Mouse (Mus musculus): ENCODE measurements around the gene Gtf2a2. TPM values are rescaled to one million over a fixed set of nuclear protein-coding genes. Genes with fewer than 3 reads are reported as not detected.

Gene Gtf2a2
- total and polyA plus RNA-seq, 3 experiments, result 23.3 to 54.7 (median 53.7) TPM

DNA sequence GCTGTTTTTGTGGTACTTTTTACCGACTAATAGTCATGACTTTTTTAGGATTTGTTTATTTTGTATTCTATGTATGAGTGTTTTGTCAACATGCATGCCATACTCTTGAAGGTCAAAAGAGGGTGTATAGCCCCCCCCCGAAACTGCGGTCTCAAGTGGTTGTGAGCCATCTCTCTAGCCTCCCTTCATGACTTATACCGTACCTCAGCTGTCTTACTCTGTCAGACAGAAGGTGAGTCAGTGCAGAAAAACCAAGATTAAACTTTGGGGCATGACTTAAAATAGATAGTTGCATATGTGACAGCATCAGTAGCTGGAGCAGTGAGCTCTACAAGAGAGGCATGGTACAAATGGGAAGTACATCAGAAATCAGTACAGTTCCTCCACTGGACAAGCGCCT lies 17.8 kb upstream of the Gtf2a2 start:
- H3K4me3 ChIP-seq, result no peak overlapping the region
- TF ChIP-seq POLR2A (IDR thresholded peaks at IDR 0.05; ENCODE audit: insufficient read depth, low read depth, low read length) (no peak), CTCF (IDR thresholded peaks at IDR 0.05) (no peak), EP300 (IDR thresholded peaks at IDR 0.05; ENCODE audit: insufficient read depth, low read depth, low read length) (no peak)
- H3K36me3 ChIP-seq (ENCODE audit: control insufficient read depth, insufficient read depth, low read length), result peaks cover 42% of the 10 kb centered on the region
- no peak overlapping the region for H3K27ac ChIP-seq
- DNase-seq, result no peak
- peaks cover 7% of the 10 kb centered on the region for H3K79me2 ChIP-seq (replicated peaks; ENCODE audit: control insufficient read depth, insufficient read depth, low read length)
- H3K4me1 ChIP-seq (ENCODE audit: control insufficient read depth, insufficient read depth, low read length), result peaks cover 19% of the 10 kb centered on the region
- peak overlapping the region; percentile 29; the same call in 1 of the 2 replicates for H3K9ac ChIP-seq (ENCODE audit: low read depth, low read length)
- intact Hi-C loops (cut with DNase I), result no loop called here
- WGBS, result 78% methylated on average over 5 of the region's 5 CpGs
- no peaks in the 10 kb centered on the region for H3K27me3 ChIP-seq (ENCODE audit: control insufficient read depth, insufficient read depth, low read length)

- Histone ChIP-seq H3K9ac (ENCODE audit: low read depth, low read length) (no peak overlapping the region), H3K36me3 (ENCODE audit: control insufficient read depth, insufficient read depth, low read length) (peaks cover 21% of the 10 kb centered on the region), H3K79me2 (replicated peaks; ENCODE audit: control insufficient read depth, insufficient read depth, low read length) (peaks cover 10% of the 10 kb centered on the region), H3K4me1 (ENCODE audit: control insufficient read depth, insufficient read depth, low read length) (peaks cover 6% of the 10 kb centered on the region), H3K27ac (no peak overlapping the region), H3K4me3 (no peak overlapping the region), H3K27me3 (ENCODE audit: control insufficient read depth, insufficient read depth, low read length) (no peaks in the 10 kb centered on the region)
- WGBS, result 79% methylated on average over 1 of the region's 1 CpGs
- DNase-seq, result no peak
- TF ChIP-seq CTCF (IDR thresholded peaks at IDR 0.05) (peak; percentile 58), EP300 (IDR thresholded peaks at IDR 0.05; ENCODE audit: insufficient read depth, low read depth, low read length) (no peak)
- intact Hi-C loops (cut with DNase I), result no loop called here
Observed at GRCm38 (mm10) chr9:69999318-69999717, 13.0 kb upstream of the Gtf2a2 start.

GRCm38 (mm10) chr9:70003516-70003915 lies 8.8 kb upstream of the Gtf2a2 start:
- Histone ChIP-seq H3K27me3 (ENCODE audit: control insufficient read depth, insufficient read depth, low read length) (no peaks in the 10 kb centered on the region), H3K79me2 (replicated peaks; ENCODE audit: control insufficient read depth, insufficient read depth, low read length) (peaks cover 3% of the 10 kb centered on the region; the same call in 1 of the 2 replicates), H3K4me1 (ENCODE audit: control insufficient read depth, insufficient read depth, low read length) (no peaks in the 10 kb centered on the region), H3K36me3 (ENCODE audit: control insufficient read depth, insufficient read depth, low read length) (peaks cover 17% of the 10 kb centered on the region), H3K9ac (ENCODE audit: low read depth, low read length) (no peak overlapping the region), H3K27ac (no peak overlapping the region), H3K4me3 (no peak overlapping the region)
- WGBS, result 84% methylated on average over 10 of the region's 10 CpGs
- no peak for DNase-seq
- intact Hi-C loops (cut with DNase I), result no loop called here
- TF ChIP-seq EP300 (IDR thresholded peaks at IDR 0.05; ENCODE audit: insufficient read depth, low read depth, low read length) (no peak), POLR2A (IDR thresholded peaks at IDR 0.05; ENCODE audit: insufficient read depth, low read depth, low read length) (no peak), CTCF (IDR thresholded peaks at IDR 0.05) (no peak)

DNA sequence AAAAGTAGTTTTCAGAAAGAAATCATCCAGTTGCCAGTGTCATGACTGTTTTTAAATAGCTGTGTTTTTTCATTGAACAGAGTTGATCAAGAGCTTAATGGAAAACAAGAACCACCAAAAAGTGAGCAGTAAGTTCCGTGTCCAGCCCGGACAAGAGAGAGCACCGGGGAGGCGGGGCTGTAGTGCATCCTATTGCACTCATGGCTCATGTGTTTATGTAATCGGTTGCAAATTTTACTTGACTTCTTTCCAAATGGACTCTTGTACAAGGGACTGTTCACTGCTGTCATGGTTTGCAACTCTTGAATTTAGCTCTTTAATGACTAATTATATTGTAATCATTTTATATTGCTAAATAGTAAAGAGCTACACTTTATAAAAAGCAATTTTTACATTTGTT lies 5.4 kb upstream of the Gtf2a2 start:
- H3K4me3 ChIP-seq, result no peak overlapping the region
- no peaks in the 10 kb centered on the region for H3K27me3 ChIP-seq (ENCODE audit: control insufficient read depth, insufficient read depth, low read length)
- intact Hi-C loops (cut with DNase I), result no loop called here
- TF ChIP-seq EP300 (IDR thresholded peaks at IDR 0.05; ENCODE audit: insufficient read depth, low read depth, low read length) (no peak), CTCF (IDR thresholded peaks at IDR 0.05) (no peak), POLR2A (IDR thresholded peaks at IDR 0.05; ENCODE audit: insufficient read depth, low read depth, low read length) (no peak)
- H3K79me2 ChIP-seq (replicated peaks; ENCODE audit: control insufficient read depth, insufficient read depth, low read length), result peaks cover 3% of the 10 kb centered on the region; the same call in 1 of the 2 replicates
- peaks cover 15% of the 10 kb centered on the region for H3K36me3 ChIP-seq (ENCODE audit: control insufficient read depth, insufficient read depth, low read length)
- WGBS, result 64% methylated on average over 5 of the region's 5 CpGs
- H3K4me1 ChIP-seq (ENCODE audit: control insufficient read depth, insufficient read depth, low read length), result peaks cover under 1% of the 10 kb centered on the region; the same call in 1 of the 2 replicates
- no peak overlapping the region for H3K27ac ChIP-seq
- no peak for DNase-seq
- no peak overlapping the region for H3K9ac ChIP-seq (ENCODE audit: low read depth, low read length)

DNA sequence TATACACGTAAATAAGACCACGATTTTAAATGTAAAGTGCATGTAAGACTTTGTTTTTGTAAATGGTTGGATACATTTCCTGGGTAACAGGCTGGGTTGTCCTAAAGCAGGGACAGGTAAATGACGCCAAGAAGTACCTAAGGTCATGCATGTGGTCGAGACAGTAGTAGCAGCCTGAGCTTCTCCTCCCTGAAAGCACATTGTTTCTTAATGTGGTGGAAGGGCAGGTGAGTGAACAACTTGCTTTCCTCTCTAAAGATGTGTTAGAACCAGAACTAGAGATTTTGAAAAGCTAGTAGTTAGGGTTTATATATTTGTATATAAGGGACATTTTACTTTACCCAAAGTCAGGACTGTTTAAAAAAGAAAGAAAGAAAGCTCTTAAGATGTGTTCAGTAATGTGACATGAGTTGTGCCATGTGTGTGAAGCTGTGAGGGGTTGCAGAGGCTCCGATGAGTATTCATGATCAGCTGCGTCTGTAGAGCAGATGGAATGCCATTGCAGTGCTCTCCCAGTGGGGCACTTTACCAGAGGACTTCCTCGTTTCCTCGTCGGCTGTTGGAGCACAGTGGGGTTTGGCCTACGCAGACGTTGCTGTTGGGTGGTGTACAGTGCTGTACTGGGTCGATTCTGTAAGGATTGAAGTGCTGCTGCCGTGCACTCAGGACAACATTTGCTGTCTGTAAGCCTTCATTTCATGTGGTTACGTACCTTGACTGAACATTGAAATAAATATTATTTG lies 4.7 kb upstream of the Gtf2a2 start:
- Histone ChIP-seq H3K79me2 (replicated peaks; ENCODE audit: control insufficient read depth, insufficient read depth, low read length) (peaks cover 3% of the 10 kb centered on the region; the same call in 1 of the 2 replicates), H3K36me3 (ENCODE audit: control insufficient read depth, insufficient read depth, low read length) (peaks cover 15% of the 10 kb centered on the region), H3K27me3 (ENCODE audit: control insufficient read depth, insufficient read depth, low read length) (no peaks in the 10 kb centered on the region), H3K27ac (no peak overlapping the region), H3K9ac (ENCODE audit: low read depth, low read length) (no peak overlapping the region), H3K4me3 (no peak overlapping the region), H3K4me1 (ENCODE audit: control insufficient read depth, insufficient read depth, low read length) (peaks cover 1% of the 10 kb centered on the region; the same call in 1 of the 2 replicates)
- TF ChIP-seq POLR2A (IDR thresholded peaks at IDR 0.05; ENCODE audit: insufficient read depth, low read depth, low read length) (no peak), EP300 (IDR thresholded peaks at IDR 0.05; ENCODE audit: insufficient read depth, low read depth, low read length) (no peak), CTCF (IDR thresholded peaks at IDR 0.05) (no peak)
- no peak for DNase-seq
- WGBS, result 80% methylated on average over 14 of the region's 14 CpGs
- intact Hi-C loops (cut with DNase I), result no loop called here

DNA sequence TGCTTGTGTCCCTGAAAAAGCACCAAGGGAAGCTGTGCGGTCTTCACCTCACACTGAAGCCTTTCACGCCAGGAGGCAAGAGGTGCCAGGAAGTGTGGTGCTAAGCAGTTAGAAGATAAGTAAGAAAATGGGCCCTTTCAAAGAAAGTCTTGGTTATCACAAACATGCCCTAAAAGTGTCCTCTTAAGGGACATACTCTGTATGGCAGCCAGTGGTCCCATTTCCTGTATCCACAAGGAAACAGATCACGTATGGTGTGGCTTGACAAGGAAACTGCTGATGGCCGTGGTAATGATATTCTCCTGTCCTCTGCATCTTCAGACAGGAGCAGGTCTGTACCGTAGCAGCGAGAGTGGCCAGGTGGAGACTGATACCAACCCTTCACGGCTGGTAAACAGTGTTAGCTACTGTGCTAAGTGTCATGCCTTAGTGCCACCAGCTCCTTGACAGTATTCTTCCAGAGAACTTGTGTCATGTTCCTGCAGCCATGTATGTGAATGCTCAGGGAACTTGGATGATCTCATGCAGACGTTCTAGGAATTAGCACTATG lies 2.5 kb upstream of the Gtf2a2 start:
- H3K79me2 ChIP-seq (replicated peaks; ENCODE audit: control insufficient read depth, insufficient read depth, low read length), result peaks cover 4% of the 10 kb centered on the region
- H3K4me1 ChIP-seq (ENCODE audit: control insufficient read depth, insufficient read depth, low read length), result peaks cover 5% of the 10 kb centered on the region
- peaks cover 21% of the 10 kb centered on the region for H3K36me3 ChIP-seq (ENCODE audit: control insufficient read depth, insufficient read depth, low read length)
- H3K9ac ChIP-seq (ENCODE audit: low read depth, low read length), result no peak overlapping the region
- H3K27ac ChIP-seq, result no peak overlapping the region
- no peaks in the 10 kb centered on the region for H3K27me3 ChIP-seq (ENCODE audit: control insufficient read depth, insufficient read depth, low read length)
- intact Hi-C loops (cut with DNase I), result loop anchor here (2.0 kb wide), 1 partner anchor 17 kb away; no protein-coding TSS in a partner anchor
- H3K4me3 ChIP-seq, result no peak overlapping the region
- 57% methylated on average over 8 of the region's 8 CpGs for WGBS
- no peak for DNase-seq
- TF ChIP-seq EP300 (IDR thresholded peaks at IDR 0.05; ENCODE audit: insufficient read depth, low read depth, low read length) (no peak), CTCF (IDR thresholded peaks at IDR 0.05) (no peak), POLR2A (IDR thresholded peaks at IDR 0.05; ENCODE audit: insufficient read depth, low read depth, low read length) (no peak)

All from heart, adult 2 months (tissue).